In the genomic region with DNA sequence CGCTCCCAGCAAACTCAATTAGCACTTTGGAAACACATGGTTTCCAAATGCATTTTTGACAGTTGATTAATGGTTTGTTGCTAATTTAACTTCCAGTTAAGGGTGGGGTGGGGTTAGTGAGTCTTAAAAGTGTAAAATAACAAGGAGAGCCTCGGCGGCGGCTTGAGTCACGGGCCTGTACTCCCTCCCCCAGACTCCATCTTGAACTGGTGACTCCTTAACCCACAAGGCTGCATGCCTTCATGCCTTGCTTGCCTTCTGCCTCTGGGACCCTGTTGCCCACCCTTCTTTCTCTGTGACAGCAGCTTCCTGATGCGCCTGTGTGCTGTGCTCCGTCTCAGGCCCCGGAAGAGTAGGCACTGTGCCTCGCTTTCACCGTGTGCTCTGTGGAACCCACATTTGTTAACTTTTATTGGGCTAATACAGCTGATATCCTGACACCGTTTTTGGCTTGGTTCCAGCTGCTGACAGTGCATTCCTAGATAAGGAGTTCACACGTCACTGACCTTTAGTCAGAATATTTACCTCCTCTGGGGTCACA, we compare ENCODE assay signal across 9 mouse cellular contexts. TPM values are rescaled to one million over a fixed set of nuclear protein-coding genes. Genes with fewer than 3 reads are reported as not detected.
DNase-seq lines count a peak whose midpoint lies in the region; ATAC-seq and TF ChIP-seq lines count a peak whose summit lies in the region.
"Had no signal": no experiment of that assay in that cellular context is flagged by ENCODE, and none has a peak within 500 bp of the region (broad histone marks: within the 10 kb centered on the region; RNA-seq: fewer than 3 reads in every experiment).

No protein-coding gene starts in this region.

- no peak overlapping the region for H3K9ac ChIP-seq in hindbrain, embryonic 12.5 days
- H3K9ac ChIP-seq in hindbrain, embryonic 16.5 days (ENCODE audit: low read depth, low read length), result no peak overlapping the region
- no peak overlapping the region for H3K9ac ChIP-seq in midbrain, embryonic 16.5 days (ENCODE audit: low read depth, low read length)

- no peaks in the 10 kb centered on the region for H3K9me3 ChIP-seq in hindbrain, embryonic 12.5 days (replicated peaks)
- H3K9me3 ChIP-seq in hindbrain, embryonic 10.5 days, result no peaks in the 10 kb centered on the region
- no peaks in the 10 kb centered on the region for H3K9me3 ChIP-seq in hindbrain, embryonic 16.5 days (ENCODE audit: control insufficient read depth, low read length)
- H3K9me3 ChIP-seq in midbrain, embryonic 16.5 days (replicated peaks; ENCODE audit: control insufficient read depth, low read length, poor library complexity, severe bottlenecking), result no peaks in the 10 kb centered on the region

- no peak overlapping the region for H3K4me3 ChIP-seq in hindbrain, embryonic 12.5 days
- no peak overlapping the region for H3K4me3 ChIP-seq in hindbrain, embryonic 10.5 days
- no peak overlapping the region for H3K4me3 ChIP-seq in hindbrain, embryonic 16.5 days (ENCODE audit: low read length)
- no peak overlapping the region for H3K4me3 ChIP-seq in midbrain, embryonic 16.5 days (ENCODE audit: low read depth, low read length)

- H3K4me2 ChIP-seq in hindbrain, embryonic 12.5 days (replicated peaks), result no peak overlapping the region
- H3K4me2 ChIP-seq in hindbrain, embryonic 16.5 days (ENCODE audit: low read length), result no peak overlapping the region
- no peak overlapping the region for H3K4me2 ChIP-seq in midbrain, embryonic 16.5 days (ENCODE audit: low read length)

- DNase-seq in hindbrain, embryonic 10.5 days (ENCODE audit: low spot score), result no peak
- DNase-seq in brain, embryonic 14.5 days (ENCODE audit: low read depth), result peak; percentile 69
- no peak for DNase-seq in frontal cortex, postnatal 10 days (ENCODE audit: low spot score in 2 of 2)
- no peak for DNase-seq in cerebellum, adult 11-12 months
- DNase-seq in urinary bladder, postnatal 10 days (ENCODE audit: low spot score), result no peak

- H3K27me3 ChIP-seq in hindbrain, embryonic 12.5 days, result no peaks in the 10 kb centered on the region
- no peaks in the 10 kb centered on the region for H3K27me3 ChIP-seq in hindbrain, embryonic 10.5 days (ENCODE audit: insufficient read depth, poor library complexity, severe bottlenecking)
- no peaks in the 10 kb centered on the region for H3K27me3 ChIP-seq in hindbrain, embryonic 16.5 days (replicated peaks; ENCODE audit: control insufficient read depth, insufficient read depth, low read length)
- no peaks in the 10 kb centered on the region for H3K27me3 ChIP-seq in midbrain, embryonic 16.5 days (ENCODE audit: control insufficient read depth, insufficient read depth, low read depth, low read length)
- H3K27me3 ChIP-seq: CH12.LX had no signal

- peak overlapping the region; percentile 66 for H3K27ac ChIP-seq in hindbrain, embryonic 12.5 days
- no peak overlapping the region for H3K27ac ChIP-seq in hindbrain, embryonic 10.5 days
- H3K27ac ChIP-seq in hindbrain, embryonic 16.5 days (ENCODE audit: low read depth, low read length), result peak overlapping the region; percentile 52
- peak overlapping the region; percentile 15; the same call in 1 of the 2 replicates for H3K27ac ChIP-seq in midbrain, embryonic 16.5 days (ENCODE audit: low read length)

- TF ChIP-seq CTCF in brain, embryonic 14.5 days (IDR thresholded peaks at IDR 0.05; ENCODE audit: borderline replicate concordance, extremely low read depth, insufficient read depth, insufficient read length), result no peak

- ATAC-seq in hindbrain, embryonic 12.5 days (ENCODE audit: low FRiP score), result 0 out of 2 replicates have a peak, but pooled peaks have one; percentile 35
- peak; percentile 48 for ATAC-seq in hindbrain, embryonic 16.5 days
- ATAC-seq in midbrain, embryonic 16.5 days, result no peak

- H3K4me1 ChIP-seq in hindbrain, embryonic 12.5 days, result peaks cover 79% of the 10 kb centered on the region
- H3K4me1 ChIP-seq in hindbrain, embryonic 10.5 days (replicated peaks), result peaks cover 88% of the 10 kb centered on the region
- peaks cover 68% of the 10 kb centered on the region for H3K4me1 ChIP-seq in hindbrain, embryonic 16.5 days (ENCODE audit: control insufficient read depth, insufficient read depth, low read depth, low read length)
- H3K4me1 ChIP-seq in midbrain, embryonic 16.5 days (ENCODE audit: control insufficient read depth, insufficient read depth, low read length), result peaks cover 52% of the 10 kb centered on the region

- 42% methylated on average over 12 of the region's 12 CpGs for WGBS in hindbrain, embryonic 12.5 days
- WGBS in hindbrain, embryonic 10.5 days, result 73% methylated on average over 12 of the region's 12 CpGs
- WGBS in hindbrain, embryonic 16.5 days, result 39% methylated on average over 12 of the region's 12 CpGs
- 65% methylated on average over 12 of the region's 12 CpGs for WGBS in midbrain, embryonic 16.5 days

- H3K36me3 ChIP-seq in hindbrain, embryonic 12.5 days, result no peaks in the 10 kb centered on the region
- no peaks in the 10 kb centered on the region for H3K36me3 ChIP-seq in hindbrain, embryonic 10.5 days
- no peaks in the 10 kb centered on the region for H3K36me3 ChIP-seq in hindbrain, embryonic 16.5 days (ENCODE audit: control insufficient read depth, insufficient read depth, low read length)
- no peaks in the 10 kb centered on the region for H3K36me3 ChIP-seq in midbrain, embryonic 16.5 days (ENCODE audit: control insufficient read depth, insufficient read depth, low read length)

- no peak for TF ChIP-seq POLR2A in brain, embryonic 14.5 days (IDR thresholded peaks at IDR 0.05; ENCODE audit: borderline replicate concordance, extremely low read depth, insufficient read depth, insufficient read length, poor library complexity, severe bottlenecking)

RNA-seq across cellular contexts. Expression of gene Abhd2, which starts 40.6 kb away (rescaled TPM):
- 14.3 and 17.7 TPM in 2 replicates for polyA plus RNA-seq in hindbrain, embryonic 12.5 days (2016; fragmentation: Nextera tagmentation; extraction: Ambion mirVana)
- polyA plus RNA-seq in hindbrain, embryonic 10.5 days (2016; fragmentation: Nextera tagmentation; extraction: Ambion mirVana), result 8.0 and 10.1 TPM in 2 replicates
- polyA plus RNA-seq in brain, embryonic 14.5 days (2012; rRNA removed), result 15.0 and 28.7 TPM in 2 replicates
- 16.3 and 21.4 TPM in 2 replicates for polyA plus RNA-seq in hindbrain, embryonic 16.5 days (2015; fragmentation: Nextera tagmentation; extraction: Ambion mirVana)
- 18.7 and 19.3 TPM in 2 replicates for polyA plus RNA-seq in midbrain, embryonic 16.5 days (2015; fragmentation: Nextera tagmentation; extraction: Ambion mirVana)
